Mouse (Mus musculus) heart, adult 2 months (tissue): ENCODE results near the gene Sept9. TPM values are rescaled to one million over a fixed set of nuclear protein-coding genes. Genes with fewer than 3 reads are reported as not detected.

ENCODE experiments used
- DNase-seq, 2 experiments: peaks; one replicate each; pipeline ENCODE4 v3.0.0; 2021
- H3K27ac ChIP-seq: fragments of 200-600 bp; 2 replicates; pipeline ENCODE4 v1.8.1; 2022
- H3K27me3 ChIP-seq: fragments of 200-500 bp; 2 replicates; pipeline ENCODE4 v1.6.1; 2012; ENCODE audit warnings: mild to moderate bottlenecking, low read length, inconsistent platforms, mixed read lengths; ENCODE audit not compliant: control insufficient read depth, insufficient read depth
- H3K36me3 ChIP-seq: fragments of 200-500 bp; 2 replicates; pipeline ENCODE4 v1.6.1; 2012; ENCODE audit warnings: low read length, inconsistent platforms; ENCODE audit not compliant: control insufficient read depth, insufficient read depth
- H3K4me1 ChIP-seq: fragments of 200-500 bp; 2 replicates; pipeline ENCODE4 v1.6.1; 2011; ENCODE audit warnings: low read length; ENCODE audit not compliant: control insufficient read depth, insufficient read depth
- H3K4me3 ChIP-seq: fragments of 200-600 bp; 2 replicates; pipeline ENCODE4 v1.8.1; 2022
- H3K79me2 ChIP-seq: fragments of 200-500 bp; replicated peaks from 2 replicates; pipeline ENCODE4 v1.6.1; 2012; ENCODE audit warnings: mild to moderate bottlenecking, inconsistent platforms, low read length, moderate library complexity, mixed read lengths; ENCODE audit not compliant: control insufficient read depth, insufficient read depth
- H3K9ac ChIP-seq: fragments of 200-500 bp; 2 replicates; pipeline ENCODE4 v1.6.1; 2012; ENCODE audit warnings: low read depth, mild to moderate bottlenecking, control low read depth, inconsistent platforms, low read length, mixed read lengths
- CTCF ChIP-seq: fragments of 200-600 bp; IDR thresholded peaks from 2 replicates; pipeline ENCODE4 v1.8.1; 2022; ENCODE audit warnings: antibody characterized with exemption, mild to moderate bottlenecking, moderate library complexity
- EP300 ChIP-seq: fragments of 200-500 bp; IDR thresholded peaks from 2 replicates; pipeline ENCODE4 v1.6.1; 2011; ENCODE audit warnings: low read depth, low read length, control low read depth; ENCODE audit not compliant: insufficient read depth
- POLR2A ChIP-seq: fragments of 200-500 bp; IDR thresholded peaks from 2 replicates; pipeline ENCODE4 v1.6.1; 2011; ENCODE audit warnings: mild to moderate bottlenecking, low read depth, low read length, control low read depth; ENCODE audit not compliant: insufficient read depth
- WGBS: fragments of 180-500 bp; shearing (Covaris S2); methylation state at CpG from one replicate; pipeline ENCODE4 v1.1.7; 2018; 5-methylcytosine and 5-hydroxymethylcytosine counted together
- intact Hi-C: fragments of 180-260 bp; cut with DNase I; formaldehyde crosslinking; loops from one replicate; pipeline ENCODE4 v1.15.1; 2025
- polyA plus RNA-seq: library from polyadenylated mRNA; depleted of rRNA; stranded (reverse); fragments of >200 nt; gene quantifications from 2 replicates; pipeline ENCODE4 v1.2.3, GENCODE M21; 2012
- total RNA-seq, 2 experiments: library from RNA; stranded (reverse); gene quantifications; 2 replicates each; pipeline ENCODE4 v1.2.3; 2021

The Sept9 gene
- total and polyA plus RNA-seq, 3 experiments, result 15.9 to 31.9 (median 28.2) TPM

- H3K36me3 ChIP-seq, result no peaks in the 10 kb centered on the region
- H3K4me1 ChIP-seq, result peaks cover 3% of the 10 kb centered on the region
- no peaks in the 10 kb centered on the region for H3K79me2 ChIP-seq
- DNase-seq, result no peak
- TF ChIP-seq EP300 (no peak), POLR2A (no peak), CTCF (no peak)
- intact Hi-C loops, result no loop called here
- H3K4me3 ChIP-seq, result no peak overlapping the region
- no peak overlapping the region; the same call in 1 of the 2 replicates for H3K27ac ChIP-seq
- H3K27me3 ChIP-seq, result peaks cover 2% of the 10 kb centered on the region; the same call in 1 of the 2 replicates
- H3K9ac ChIP-seq, result no peak overlapping the region
- 92% methylated on average over 1 of the region's 1 CpGs for WGBS
Observed at GRCm38 (mm10) chr11:117406711-117407110, 207.2 kb downstream of the Sept9 start.

DNA sequence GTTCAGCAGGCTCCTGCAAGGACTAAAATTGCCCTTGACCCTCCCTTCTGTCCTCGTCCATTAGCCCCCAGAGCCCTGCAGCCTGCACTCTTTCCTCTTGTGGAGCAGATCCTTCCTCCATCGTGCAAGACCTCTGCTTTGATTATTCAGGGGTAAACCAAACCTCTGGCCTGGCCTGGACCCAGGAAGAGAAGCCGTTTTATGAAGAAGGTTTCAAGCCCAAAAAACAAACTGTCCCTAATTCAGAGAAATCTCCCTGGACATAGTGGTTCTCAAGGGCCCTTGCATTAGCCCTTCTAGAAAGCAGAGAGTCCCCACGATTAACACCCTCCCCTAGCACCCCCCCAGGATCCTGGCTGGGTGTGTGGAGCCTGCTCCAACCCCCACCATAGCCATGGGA is 207.7 kb downstream of the Sept9 start:
- Histone ChIP-seq H3K9ac (peak overlapping the region; percentile 27), H3K36me3 (no peaks in the 10 kb centered on the region), H3K4me3 (no peak overlapping the region), H3K27ac (peak overlapping the region; percentile 61; the same call in 1 of the 2 replicates), H3K79me2 (no peaks in the 10 kb centered on the region), H3K4me1 (peaks cover 3% of the 10 kb centered on the region), H3K27me3 (peaks cover 2% of the 10 kb centered on the region; the same call in 1 of the 2 replicates)
- DNase-seq, result no peak
- intact Hi-C loops, result no loop called here
- 51% methylated on average over 4 of the region's 4 CpGs for WGBS
- TF ChIP-seq EP300, result no peak
- TF ChIP-seq CTCF, result no peak
- no peak for TF ChIP-seq POLR2A

GRCm38 (mm10) chr11:117407651-117408441 is 208.4 kb downstream of the Sept9 start:
- WGBS, result 2% methylated on average over 28 of the region's 28 CpGs
- Histone ChIP-seq H3K9ac (peak overlapping the region; percentile 27), H3K27me3 (peaks cover 2% of the 10 kb centered on the region; the same call in 1 of the 2 replicates), H3K27ac (peak overlapping the region; percentile 61), H3K79me2 (no peaks in the 10 kb centered on the region), H3K36me3 (no peaks in the 10 kb centered on the region), H3K4me3 (peak overlapping the region; percentile 30; the same call in 1 of the 2 replicates), H3K4me1 (peaks cover 3% of the 10 kb centered on the region)
- intact Hi-C loops, result no loop called here
- DNase-seq, result peak; percentile 53 to 67
- 0 out of 2 replicates have a peak, but pooled peaks have one; percentile 30 for TF ChIP-seq EP300
- no peak for TF ChIP-seq POLR2A
- TF ChIP-seq CTCF, result no peak

GRCm38 (mm10) chr11:117408442-117409031 is 209.1 kb downstream of the Sept9 start:
- H3K27me3 ChIP-seq, result peaks cover 2% of the 10 kb centered on the region; the same call in 1 of the 2 replicates
- WGBS, result 20% methylated on average over 16 of the region's 16 CpGs
- intact Hi-C loops, result no loop called here
- DNase-seq, result no peak
- no peaks in the 10 kb centered on the region for H3K36me3 ChIP-seq
- no peak overlapping the region for H3K27ac ChIP-seq
- no peaks in the 10 kb centered on the region for H3K79me2 ChIP-seq
- TF ChIP-seq POLR2A (no peak), CTCF (no peak), EP300 (no peak)
- peaks cover 3% of the 10 kb centered on the region for H3K4me1 ChIP-seq
- H3K4me3 ChIP-seq, result no peak overlapping the region
- no peak overlapping the region for H3K9ac ChIP-seq

DNA sequence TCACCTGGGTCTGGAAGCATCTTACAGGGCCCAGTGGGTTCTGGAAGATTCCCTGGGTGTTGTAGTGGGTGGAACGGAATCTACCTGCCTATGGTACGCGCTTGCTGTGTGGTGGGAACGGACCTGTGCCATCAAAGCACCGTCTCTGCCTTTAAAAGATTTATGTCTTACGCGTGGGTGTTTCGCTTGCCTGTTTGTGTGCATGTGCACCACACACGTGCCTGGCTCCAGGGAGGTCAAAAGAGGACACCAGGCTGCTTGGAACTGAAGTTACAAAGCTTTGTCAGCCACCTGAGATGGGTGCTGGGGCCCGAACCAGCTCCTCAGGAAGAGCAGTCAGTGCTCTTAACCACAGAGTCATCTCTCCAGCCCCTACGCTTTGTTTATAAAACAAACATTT is 209.9 kb downstream of the Sept9 start:
- Histone ChIP-seq H3K27me3 (peaks cover 2% of the 10 kb centered on the region; the same call in 1 of the 2 replicates), H3K4me1 (peaks cover 5% of the 10 kb centered on the region), H3K79me2 (no peaks in the 10 kb centered on the region), H3K27ac (no peak overlapping the region), H3K36me3 (no peaks in the 10 kb centered on the region), H3K4me3 (no peak overlapping the region), H3K9ac (no peak overlapping the region)
- TF ChIP-seq CTCF, result no peak
- TF ChIP-seq EP300, result no peak
- no peak for TF ChIP-seq POLR2A
- intact Hi-C loops, result no loop called here
- no peak for DNase-seq
- WGBS, result 61% methylated on average over 11 of the region's 11 CpGs

DNA sequence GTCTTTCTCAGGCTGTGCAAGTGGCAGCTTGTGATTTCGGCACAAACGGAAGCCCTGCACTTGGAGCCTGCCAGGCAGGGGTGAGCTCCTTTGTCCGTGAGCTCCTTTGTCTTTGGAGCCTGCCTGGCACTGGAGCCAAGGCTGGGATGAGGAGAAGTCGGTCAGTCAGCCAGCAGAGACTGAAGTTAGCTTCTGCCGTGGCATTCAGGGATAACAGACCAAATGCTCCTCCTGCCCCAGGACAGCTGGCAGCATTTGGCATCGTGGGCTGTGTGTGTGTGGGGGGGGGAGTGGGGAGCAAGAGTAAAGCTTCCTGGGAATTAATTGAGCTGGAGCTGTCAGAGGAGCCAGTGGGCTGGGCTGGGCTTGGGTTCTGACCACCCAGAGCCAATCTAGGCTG is 210.6 kb downstream of the Sept9 start:
- H3K27ac ChIP-seq, result no peak overlapping the region
- H3K79me2 ChIP-seq, result no peaks in the 10 kb centered on the region
- WGBS, result 11% methylated on average over 6 of the region's 6 CpGs
- H3K4me3 ChIP-seq, result no peak overlapping the region
- peaks cover 2% of the 10 kb centered on the region; the same call in 1 of the 2 replicates for H3K27me3 ChIP-seq
- no peak for TF ChIP-seq EP300
- no peak for TF ChIP-seq POLR2A
- no peak for TF ChIP-seq CTCF
- peaks cover 5% of the 10 kb centered on the region for H3K4me1 ChIP-seq
- no peak overlapping the region for H3K9ac ChIP-seq
- H3K36me3 ChIP-seq, result no peaks in the 10 kb centered on the region
- DNase-seq, result no peak
- intact Hi-C loops, result no loop called here
